Mouse (Mus musculus): Measurements from ENCODE around the gene Hagh. TPM values are rescaled to one million over a fixed set of nuclear protein-coding genes. Genes with fewer than 3 reads are reported as not detected.
A peak's percentile ranks its signal among the peaks of the same experiment; 100 is the strongest.

The Hagh gene
- polyA plus RNA-seq, 1 experiment from 2014 or later = 117 TPM

DNA sequence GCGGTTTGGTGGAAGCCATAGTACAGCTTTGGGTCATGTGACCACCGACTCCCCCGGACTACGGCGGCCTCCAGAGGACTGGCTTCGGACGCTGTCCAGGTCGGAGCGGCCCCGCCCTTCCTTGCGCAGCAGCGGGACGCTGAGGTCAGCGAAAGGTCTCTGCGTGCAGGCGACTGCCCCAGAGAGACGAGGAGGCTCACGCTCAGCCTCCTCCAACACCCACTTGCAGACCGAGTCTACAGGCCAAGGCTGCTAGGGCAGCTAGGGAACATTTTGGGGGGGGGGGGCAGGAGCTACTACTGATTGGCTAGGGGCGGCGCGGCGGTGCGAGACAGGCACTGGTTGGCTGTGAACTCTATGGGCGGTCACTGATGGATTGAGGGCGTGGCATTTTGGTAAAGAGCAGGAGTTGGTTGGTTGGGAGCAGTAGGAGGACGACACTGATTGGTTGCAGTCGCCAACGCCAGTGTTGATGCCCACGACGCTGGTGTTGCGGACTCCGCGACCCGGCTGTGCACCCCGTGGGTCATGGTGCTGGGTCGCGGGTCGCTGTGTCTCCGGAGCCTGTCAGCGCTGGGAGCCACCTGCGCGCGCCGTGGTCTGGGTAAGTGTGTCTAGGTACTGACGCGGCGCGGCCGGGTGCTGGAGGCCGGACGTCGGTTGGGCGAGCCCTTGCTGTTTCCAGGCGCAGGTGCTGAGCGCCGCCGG lies 10.3 kb downstream of the Hagh start, which contains the start of gene Fahd1:
Gene Fahd1 (minus strand): TSS at position 300 of the 708 bp plus-strand sequence.
- Histone ChIP-seq H3K27ac (replicated peaks) (peak within 1 kb of the TSS; percentile 100), H3K9me3 (replicated peaks) (no peaks in the 10 kb centered on the region), H3K4me2 (peak within 1 kb of the TSS; percentile 78), H3K27me3 (no peaks in the 10 kb centered on the region), H3K4me1 (replicated peaks) (peaks cover 45% of the 10 kb centered on the region), H3K36me3 (replicated peaks) (peaks cover 35% of the 10 kb centered on the region), H3K9ac (peak within 1 kb of the TSS; percentile 93), H3K4me3 (replicated peaks) (peak within 1 kb of the TSS; percentile 95)
- peak; percentile 91 for ATAC-seq (ENCODE audit: insufficient read depth)
- WGBS (ENCODE audit: insufficient replicate concordance) = under 1% methylated on average over 58 of the region's 58 CpGs

DNA sequence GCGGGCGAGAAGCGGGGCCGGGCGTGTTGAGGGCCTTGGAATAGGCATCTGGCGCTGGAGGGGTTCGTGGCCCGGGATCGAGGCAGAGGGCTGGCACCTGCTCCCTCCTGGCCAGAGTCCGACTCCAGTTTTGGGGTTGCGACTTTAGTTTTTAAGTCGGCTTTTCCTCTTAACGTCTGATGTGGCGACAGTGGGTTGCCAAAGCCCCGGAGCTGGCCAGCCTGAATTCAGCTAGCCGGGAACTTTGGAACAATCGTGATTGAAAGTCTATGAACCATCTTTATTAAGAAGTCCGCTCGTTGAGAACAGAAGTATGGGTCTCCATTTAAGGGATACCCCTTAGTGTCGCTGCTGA lies 10.8 kb downstream of the Hagh start:
- Histone ChIP-seq H3K27me3 (no peaks in the 10 kb centered on the region), H3K9me3 (replicated peaks) (no peaks in the 10 kb centered on the region), H3K4me1 (replicated peaks) (peaks cover 45% of the 10 kb centered on the region), H3K4me3 (replicated peaks) (peak overlapping the region; percentile 95), H3K27ac (replicated peaks) (peak overlapping the region; percentile 100), H3K4me2 (peak overlapping the region; percentile 78), H3K9ac (peak overlapping the region; percentile 89), H3K36me3 (replicated peaks) (peaks cover 40% of the 10 kb centered on the region)
- ATAC-seq (ENCODE audit: insufficient read depth) = no peak
- WGBS (ENCODE audit: insufficient replicate concordance) = under 1% methylated on average over 20 of the region's 20 CpGs

DNA sequence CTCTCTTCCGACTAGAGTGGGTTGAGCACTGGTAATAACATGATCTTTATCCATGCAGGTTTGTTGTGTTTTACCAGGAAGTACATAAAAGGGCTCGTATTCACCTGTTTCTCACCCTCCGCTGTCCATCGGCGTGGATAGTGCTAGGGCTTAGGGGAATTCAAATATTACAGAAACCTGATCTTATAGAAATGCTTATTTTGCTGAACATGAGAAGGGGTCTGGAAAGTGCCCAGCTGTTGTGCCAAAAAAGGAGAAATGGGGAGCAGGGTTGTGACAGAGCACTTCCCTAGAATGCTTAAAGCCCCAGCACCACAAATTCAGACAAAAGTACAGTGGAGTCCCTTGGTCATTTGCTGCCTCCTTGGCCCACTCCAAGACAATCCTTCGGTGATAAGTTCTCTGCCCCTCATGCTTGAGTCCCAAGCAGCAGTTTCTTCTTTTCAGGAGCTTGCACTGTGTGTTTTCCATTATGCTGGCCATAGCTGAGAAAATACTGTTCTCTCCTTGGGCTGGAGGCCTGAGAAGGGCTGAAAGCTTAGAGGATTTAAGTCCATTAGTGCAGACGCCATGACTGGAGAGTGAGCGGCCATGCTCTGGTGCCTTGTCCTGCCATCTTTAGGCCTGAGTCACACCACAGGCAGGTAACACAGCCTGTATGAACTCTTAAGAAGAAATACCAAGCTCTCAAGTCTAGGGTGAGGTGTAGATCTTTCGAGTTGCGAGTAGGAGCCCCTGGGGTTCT lies 11.6 kb downstream of the Hagh start:
- no peak for ATAC-seq (ENCODE audit: insufficient read depth)
- 76% methylated on average over 10 of the region's 10 CpGs for WGBS (ENCODE audit: insufficient replicate concordance)
- Histone ChIP-seq H3K27ac (replicated peaks) (no peak overlapping the region; the same call in 1 of the 2 replicates), H3K4me3 (replicated peaks) (peak overlapping the region; percentile 95), H3K4me2 (peak overlapping the region; percentile 78), H3K27me3 (no peaks in the 10 kb centered on the region), H3K9me3 (replicated peaks) (no peaks in the 10 kb centered on the region), H3K4me1 (replicated peaks) (peaks cover 47% of the 10 kb centered on the region), H3K9ac (peak overlapping the region; percentile 89), H3K36me3 (replicated peaks) (peaks cover 48% of the 10 kb centered on the region)

DNA sequence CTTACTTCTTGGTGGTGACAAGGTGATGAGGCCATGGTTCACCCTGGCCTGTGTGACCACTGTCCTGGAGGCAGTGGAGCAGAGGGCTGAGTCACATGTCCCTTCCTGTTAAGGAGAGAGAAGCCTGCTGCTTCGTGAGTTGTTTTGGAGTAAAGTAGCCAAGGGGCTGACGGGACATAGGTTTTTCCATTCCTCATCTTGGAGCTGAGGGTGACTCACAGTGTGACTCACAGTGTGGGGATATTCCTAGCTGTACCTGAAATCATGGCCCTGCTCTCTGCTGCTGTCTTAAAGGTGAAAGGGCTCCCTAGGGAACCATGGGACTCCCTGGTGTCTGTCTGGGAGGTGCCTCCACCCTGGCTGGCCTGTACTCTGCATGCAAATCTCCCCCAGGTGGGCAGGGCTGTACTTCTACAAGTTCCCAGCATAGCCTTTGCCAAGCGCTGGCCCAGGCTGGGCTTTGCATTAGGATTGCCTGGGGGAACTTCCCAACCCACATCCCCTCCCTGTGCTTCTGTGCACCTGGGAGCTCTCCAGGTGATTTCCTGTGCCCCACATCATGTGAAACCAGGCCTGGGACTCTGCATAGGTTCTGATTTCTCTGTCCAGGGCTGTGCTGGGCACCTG lies 16.0 kb downstream of the Hagh start:
- peak overlapping the region; percentile 45 for H3K27ac ChIP-seq (replicated peaks)
- no peaks in the 10 kb centered on the region for H3K27me3 ChIP-seq
- H3K36me3 ChIP-seq (replicated peaks) = peaks cover 77% of the 10 kb centered on the region
- 82% methylated on average over 3 of the region's 3 CpGs for WGBS (ENCODE audit: insufficient replicate concordance)
- peaks cover 73% of the 10 kb centered on the region for H3K4me1 ChIP-seq (replicated peaks)
- no peak overlapping the region for H3K9ac ChIP-seq
- no peak for ATAC-seq (ENCODE audit: insufficient read depth)
- H3K4me2 ChIP-seq = no peak overlapping the region
- no peak overlapping the region for H3K4me3 ChIP-seq (replicated peaks)
- H3K9me3 ChIP-seq (replicated peaks) = no peaks in the 10 kb centered on the region

DNA sequence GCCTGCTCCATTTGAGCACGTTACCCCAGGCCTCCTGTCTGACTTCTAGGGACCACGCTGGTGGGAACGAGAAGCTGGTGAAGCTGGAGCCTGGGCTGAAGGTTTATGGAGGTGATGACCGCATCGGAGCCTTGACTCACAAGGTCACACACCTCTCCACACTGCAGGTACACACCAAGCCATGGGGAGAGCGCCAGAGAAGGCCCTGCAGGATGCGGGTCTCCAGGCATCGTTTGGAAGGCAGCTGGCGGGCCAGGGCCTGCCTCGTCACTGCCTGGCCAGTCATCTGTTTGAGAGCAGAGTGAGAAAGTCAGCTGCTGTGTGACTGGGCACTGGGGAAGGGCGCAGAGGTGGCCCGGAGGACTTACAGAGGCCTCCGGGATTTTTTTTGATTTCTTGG lies 16.6 kb downstream of the Hagh start:
- H3K27ac ChIP-seq (replicated peaks) = peak overlapping the region; percentile 24; the same call in 1 of the 2 replicates
- no peaks in the 10 kb centered on the region for H3K27me3 ChIP-seq
- no peak overlapping the region for H3K4me2 ChIP-seq
- 91% methylated on average over 13 of the region's 13 CpGs for WGBS (ENCODE audit: insufficient replicate concordance)
- no peaks in the 10 kb centered on the region for H3K9me3 ChIP-seq (replicated peaks)
- H3K4me3 ChIP-seq (replicated peaks) = no peak overlapping the region
- peaks cover 73% of the 10 kb centered on the region for H3K4me1 ChIP-seq (replicated peaks)
- H3K36me3 ChIP-seq (replicated peaks) = peaks cover 83% of the 10 kb centered on the region
- ATAC-seq (ENCODE audit: insufficient read depth) = no peak
- no peak overlapping the region for H3K9ac ChIP-seq

DNA sequence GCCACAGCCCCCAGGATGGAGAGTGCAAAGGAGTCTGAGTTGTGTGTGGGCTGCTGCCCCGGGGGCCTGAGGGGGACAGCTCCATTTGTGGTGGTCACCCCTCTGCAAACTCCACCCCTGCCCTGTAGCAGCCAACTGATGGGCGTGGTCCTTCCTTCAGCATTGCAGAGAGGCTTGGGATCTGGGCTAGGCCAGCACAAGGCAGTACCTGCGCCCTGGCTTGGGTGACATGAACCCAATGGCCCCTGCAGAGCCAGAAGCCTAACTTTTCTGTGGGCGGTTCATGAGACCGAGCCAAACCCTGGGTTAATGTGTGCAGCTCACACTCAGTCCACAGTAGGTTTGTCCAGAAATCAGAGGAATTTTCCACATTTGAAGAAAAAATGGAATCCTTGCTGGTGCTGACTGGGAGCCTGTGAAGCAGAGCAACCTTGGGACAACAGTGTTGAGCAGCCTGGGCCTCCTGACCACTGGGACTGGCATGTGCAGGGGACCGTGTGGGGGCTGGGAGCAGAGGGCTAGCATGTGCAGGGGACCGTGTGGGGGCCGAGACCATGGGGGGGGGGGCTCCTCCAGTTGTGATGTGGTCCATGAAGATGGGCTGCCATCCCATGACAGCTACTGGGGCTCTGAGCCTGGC lies 18.0 kb downstream of the Hagh start:
- Histone ChIP-seq H3K4me1 (replicated peaks) (peaks cover 63% of the 10 kb centered on the region), H3K36me3 (replicated peaks) (peaks cover 90% of the 10 kb centered on the region), H3K9me3 (replicated peaks) (no peaks in the 10 kb centered on the region), H3K4me3 (replicated peaks) (no peak overlapping the region), H3K4me2 (peak overlapping the region; percentile 57), H3K27me3 (no peaks in the 10 kb centered on the region), H3K27ac (replicated peaks) (peak overlapping the region; percentile 92), H3K9ac (peak overlapping the region; percentile 31; the same call in 1 of the 2 replicates)
- no peak for ATAC-seq (ENCODE audit: insufficient read depth)
- 69% methylated on average over 8 of the region's 8 CpGs for WGBS (ENCODE audit: insufficient replicate concordance)

DNA sequence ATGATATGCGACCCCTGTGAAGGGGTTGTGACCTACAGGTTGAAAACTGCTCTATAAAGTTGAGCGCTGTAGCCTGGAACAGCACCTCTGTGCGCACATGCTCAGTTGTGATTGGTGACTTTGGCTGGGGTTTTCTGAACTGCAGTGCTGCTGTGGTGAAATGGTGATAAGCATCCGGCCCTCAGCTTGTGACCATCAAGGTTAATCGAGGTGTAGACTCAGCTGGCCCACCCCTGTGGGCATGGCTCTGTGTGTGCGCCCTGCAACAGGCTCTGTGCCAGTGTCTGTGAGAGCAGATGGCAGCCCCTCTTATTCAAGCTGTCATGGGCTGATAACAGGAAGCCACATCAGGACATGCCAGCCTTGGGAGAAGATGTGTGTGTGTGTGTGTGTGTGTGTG lies 19.0 kb downstream of the Hagh start:
- H3K4me2 ChIP-seq = peak overlapping the region; percentile 57
- peak; percentile 94 for ATAC-seq (ENCODE audit: insufficient read depth)
- 33% methylated on average over 6 of the region's 6 CpGs for WGBS (ENCODE audit: insufficient replicate concordance)

DNA sequence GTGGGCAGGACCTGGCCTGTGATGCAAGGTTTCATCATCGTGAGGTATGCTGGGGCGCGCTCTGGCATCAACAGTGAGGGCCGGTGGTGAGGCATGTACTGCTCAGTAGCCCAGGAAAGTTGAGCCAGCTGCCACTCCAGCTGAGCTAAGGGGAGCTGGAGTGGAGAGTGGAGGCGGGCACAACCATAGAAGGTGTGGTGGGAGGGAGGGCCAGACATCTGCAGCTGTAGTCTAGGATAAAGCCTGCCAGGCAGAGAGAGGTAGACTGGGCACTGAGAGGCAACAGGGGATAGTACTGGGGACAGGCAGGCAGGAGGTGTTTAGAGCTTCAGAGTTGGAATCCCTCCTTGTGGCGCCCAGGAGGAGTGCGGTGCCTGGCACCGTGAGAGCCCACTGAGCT lies 20.1 kb downstream of the Hagh start:
- peak overlapping the region; percentile 57 for H3K4me2 ChIP-seq
- H3K9me3 ChIP-seq (replicated peaks) = no peaks in the 10 kb centered on the region
- WGBS (ENCODE audit: insufficient replicate concordance) = 84% methylated on average over 8 of the region's 8 CpGs
- H3K27ac ChIP-seq (replicated peaks) = peak overlapping the region; percentile 92
- no peaks in the 10 kb centered on the region for H3K27me3 ChIP-seq
- H3K9ac ChIP-seq = peak overlapping the region; percentile 44; the same call in 1 of the 2 replicates
- peaks cover 89% of the 10 kb centered on the region for H3K36me3 ChIP-seq (replicated peaks)
- peak; percentile 76 for ATAC-seq (ENCODE audit: insufficient read depth)
- peak overlapping the region; percentile 17 for H3K4me3 ChIP-seq (replicated peaks)
- H3K4me1 ChIP-seq (replicated peaks) = peaks cover 63% of the 10 kb centered on the region

More for the DNA sequence above, 19.0 kb downstream of the Hagh start:
- peaks cover 89% of the 10 kb centered on the region for H3K36me3 ChIP-seq (replicated peaks)
- H3K27ac ChIP-seq (replicated peaks) = peak overlapping the region; percentile 92
- no peaks in the 10 kb centered on the region for H3K9me3 ChIP-seq (replicated peaks)
- no peaks in the 10 kb centered on the region for H3K27me3 ChIP-seq
- peak overlapping the region; percentile 31; the same call in 1 of the 2 replicates for H3K9ac ChIP-seq
- peaks cover 63% of the 10 kb centered on the region for H3K4me1 ChIP-seq (replicated peaks)
- no peak overlapping the region for H3K4me3 ChIP-seq (replicated peaks)

DNA sequence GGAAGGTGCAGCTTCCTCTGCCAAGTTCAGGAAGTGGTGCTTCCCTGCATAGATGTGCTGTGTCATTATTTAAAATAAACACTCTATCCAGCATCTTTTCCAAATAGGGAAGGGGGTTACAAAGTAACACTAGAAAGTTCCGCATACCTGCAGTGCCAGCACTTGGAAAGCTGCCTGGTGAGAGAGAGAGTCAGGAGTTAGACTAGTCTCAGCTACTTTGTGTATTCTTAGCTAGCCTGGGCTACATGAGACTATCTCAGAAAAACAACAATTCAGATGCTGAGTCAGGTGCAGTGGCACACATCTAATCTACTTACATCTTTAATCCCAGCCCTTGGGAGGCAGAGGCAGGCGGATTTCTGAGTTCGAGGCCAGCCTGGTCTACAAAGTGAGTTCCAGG lies 21.8 kb downstream of the Hagh start:
- Histone ChIP-seq H3K4me2 (no peak overlapping the region), H3K27ac (replicated peaks) (0 out of 2 replicates have a peak overlapping the region, but pooled peaks have one; percentile 92), H3K9me3 (replicated peaks) (no peaks in the 10 kb centered on the region), H3K4me3 (replicated peaks) (no peak overlapping the region), H3K36me3 (replicated peaks) (peaks cover 83% of the 10 kb centered on the region), H3K9ac (no peak overlapping the region), H3K4me1 (replicated peaks) (peaks cover 50% of the 10 kb centered on the region), H3K27me3 (no peaks in the 10 kb centered on the region)
- ATAC-seq (ENCODE audit: insufficient read depth) = no peak
- WGBS (ENCODE audit: insufficient replicate concordance) = 88% methylated on average over 3 of the region's 3 CpGs

DNA sequence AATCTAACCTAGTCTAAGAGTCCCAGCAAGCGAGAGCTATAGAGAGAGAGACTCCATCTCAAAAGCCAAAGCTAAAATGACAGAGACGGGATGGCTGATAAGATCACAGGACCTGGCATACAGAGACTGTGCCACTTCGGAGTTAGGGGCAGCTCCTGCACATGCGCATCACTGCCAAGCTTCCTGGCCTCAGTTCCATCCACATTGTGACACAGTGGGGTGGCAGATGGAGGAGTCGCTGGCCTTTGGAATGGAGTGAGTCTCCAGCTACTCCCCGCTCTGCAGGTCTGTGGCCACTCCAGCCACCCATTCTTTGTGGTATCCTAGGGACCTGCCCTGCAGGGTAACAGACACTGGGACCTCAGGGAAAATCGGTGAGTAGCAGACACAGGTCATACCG lies 25.8 kb downstream of the Hagh start, which contains the start of gene Igfals:
Gene Igfals (plus strand): TSS at position 222 of the 400 bp plus-strand sequence.
- 84% methylated on average over 8 of the region's 8 CpGs for WGBS (ENCODE audit: insufficient replicate concordance)
- H3K27me3 ChIP-seq = no peaks in the 10 kb centered on the region
- ATAC-seq (ENCODE audit: insufficient read depth) = no peak
- no peaks in the 10 kb centered on the region for H3K9me3 ChIP-seq (replicated peaks)
- H3K27ac ChIP-seq (replicated peaks) = no peak within 1 kb of the TSS
- H3K4me2 ChIP-seq = no peak within 1 kb of the TSS
- H3K36me3 ChIP-seq (replicated peaks) = peaks cover 53% of the 10 kb centered on the region
- no peak within 1 kb of the TSS for H3K9ac ChIP-seq
- no peak within 1 kb of the TSS for H3K4me3 ChIP-seq (replicated peaks)
- H3K4me1 ChIP-seq (replicated peaks) = peaks cover 10% of the 10 kb centered on the region
